In genomic region chr9:9984028-9984427, GRCm38 (mm10) we compare ENCODE assay signal across 19 mouse cellular contexts.
"Had no signal": no experiment of that assay in that cellular context is flagged by ENCODE, and none has a peak within 500 bp of the region (broad histone marks: within the 10 kb centered on the region; RNA-seq: fewer than 3 reads in every experiment).

No protein-coding gene starts in this region.

- H3K4me3 ChIP-seq: layer of hippocampus, adult 2 months; limb, embryonic 13.5 days; liver, embryonic 15.5 days; megakaryocyte, embryonic 14.5 days; midbrain, embryonic 15.5 days; neural tube, embryonic 12.5 days had no signal

- H3K9ac ChIP-seq: limb, embryonic 13.5 days; liver, embryonic 15.5 days; midbrain, embryonic 15.5 days; neural tube, embryonic 12.5 days had no signal

- H3K9me3 ChIP-seq: limb, embryonic 13.5 days; liver, embryonic 15.5 days; megakaryocyte, embryonic 14.5 days; midbrain, embryonic 15.5 days; neural tube, embryonic 12.5 days had no signal

- H3K4me1 ChIP-seq: limb, embryonic 13.5 days; liver, embryonic 15.5 days; megakaryocyte, embryonic 14.5 days; midbrain, embryonic 15.5 days; neural tube, embryonic 12.5 days had no signal

- H3K36me3 ChIP-seq: limb, embryonic 13.5 days; liver, embryonic 15.5 days; midbrain, embryonic 15.5 days; neural tube, embryonic 12.5 days had no signal

- H3K27me3 ChIP-seq: limb, embryonic 13.5 days; liver, embryonic 15.5 days; megakaryocyte, embryonic 14.5 days; midbrain, embryonic 15.5 days; neural tube, embryonic 12.5 days had no signal

- ATAC-seq: inflammation-experienced regulatory T-cells, adult 6 months; intestine, postnatal 0 days; midbrain, embryonic 15.5 days had no signal

- H3K4me2 ChIP-seq: limb, embryonic 13.5 days; liver, embryonic 11.5 days; liver, embryonic 15.5 days; midbrain, embryonic 11.5 days; midbrain, embryonic 15.5 days; neural tube, embryonic 12.5 days had no signal

- H3K27ac ChIP-seq: layer of hippocampus, adult 2 months; limb, embryonic 13.5 days; liver, embryonic 15.5 days; macrophage; midbrain, embryonic 15.5 days; neural tube, embryonic 12.5 days had no signal

- DNase-seq: kidney, adult 8-10 months; kidney, postnatal 10 days; kidney, postnatal 4 days; lung, postnatal 10 days; right cerebral cortex, postnatal 4 days; spleen, adult 18-20 months; thymus, adult 18-20 months; thymus, postnatal 14 days had no signal
